Mouse (Mus musculus): ENCODE data around the gene C1s2.

DNA sequence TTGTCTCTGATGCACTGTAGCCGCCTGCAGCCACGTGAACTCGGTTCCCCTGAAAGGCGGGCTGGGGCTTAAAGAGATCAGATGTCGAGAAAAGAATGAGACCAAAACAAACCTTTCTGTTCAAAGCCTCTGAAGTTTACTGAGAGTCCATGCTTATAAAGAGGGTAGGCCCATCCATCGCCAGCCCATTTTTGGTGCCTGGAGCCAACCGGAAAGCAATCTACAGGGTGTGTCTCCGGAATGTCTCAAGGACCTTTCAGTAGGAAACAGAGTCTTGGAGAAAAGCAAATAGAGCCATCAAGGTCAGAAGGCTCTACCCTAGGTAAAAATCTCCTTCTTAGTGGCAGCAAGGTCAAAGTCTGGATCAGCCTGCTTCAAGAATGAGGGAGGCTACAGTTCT is 42.8 kb downstream of the C1s2 start:
- no peak for TF ChIP-seq CTCF (IDR thresholded peaks at IDR 0.05; ENCODE audit: borderline replicate concordance, insufficient read depth, low read depth, low read length)
- TF ChIP-seq POLR2A (IDR thresholded peaks at IDR 0.05; ENCODE audit: borderline replicate concordance, insufficient read depth, low read length), result no peak

Measured in cerebellum, adult 2 months (tissue).